Mouse (Mus musculus) left cerebral cortex, adult 8-10 months (tissue): ENCODE data around the gene Gcc1. TPM values are rescaled to one million over a fixed set of nuclear protein-coding genes. Genes with fewer than 3 reads are reported as not detected.

Experiments
- total RNA-seq, 4 experiments: library from RNA; stranded (reverse); gene quantifications; 2 replicates each; pipeline ENCODE4 v1.2.4; 2022

The Gcc1 gene
- total RNA-seq, 4 experiments from 2014 or later: 15.7 to 22.2 (median 19.9) TPM

Other genes with a start within 250 kb of the Gcc1 start
- 10 to 100 TPM; 18.2 to 22.3 (median 20.9) TPM for gene Zfp800, start 30.4 kb downstream of the Gcc1 start, total RNA-seq
- gene Arf5, start 4.8 kb downstream of the Gcc1 start, total RNA-seq: 100 to 1,000 TPM; 230 to 256 (median 247) TPM
- gene Fscn3, start 601 bp downstream of the Gcc1 start, total RNA-seq: not detected
- gene Pax4, start 21.0 kb upstream of the Gcc1 start, total RNA-seq: not detected
- 10 to 100 TPM; 81.9 to 93.2 (median 88.8) TPM for gene Snd1, start 46.7 kb upstream of the Gcc1 start, total RNA-seq